In genomic region chr16:77279495-77279894, GRCm38 (mm10) we compare ENCODE assay signal across 15 mouse cellular contexts.
"Had no signal": no experiment of that assay in that cellular context is flagged by ENCODE, and none has a peak within 500 bp of the region (broad histone marks: within the 10 kb centered on the region; RNA-seq: fewer than 3 reads in every experiment).

No protein-coding gene starts in this region.

- ATAC-seq: midbrain, embryonic 15.5 days had no signal

- H3K4me3 ChIP-seq: limb, embryonic 13.5 days; liver, embryonic 15.5 days; megakaryocyte, embryonic 14.5 days; midbrain, embryonic 15.5 days; neural tube, embryonic 13.5 days had no signal

- H3K4me2 ChIP-seq: limb, embryonic 13.5 days; liver, embryonic 15.5 days; midbrain, embryonic 15.5 days; neural tube, embryonic 13.5 days had no signal

- H3K27me3 ChIP-seq: limb, embryonic 13.5 days; liver, embryonic 15.5 days; megakaryocyte, embryonic 14.5 days; midbrain, embryonic 15.5 days; neural tube, embryonic 13.5 days had no signal

- H3K27ac ChIP-seq: limb, embryonic 13.5 days; liver, embryonic 15.5 days; macrophage; midbrain, embryonic 15.5 days; neural tube, embryonic 13.5 days had no signal

- H3K9ac ChIP-seq: limb, embryonic 13.5 days; liver, embryonic 15.5 days; midbrain, embryonic 15.5 days; neural tube, embryonic 13.5 days had no signal

- H3K4me1 ChIP-seq: liver, embryonic 15.5 days; megakaryocyte, embryonic 14.5 days; midbrain, embryonic 15.5 days; neural tube, embryonic 13.5 days had no signal

- H3K36me3 ChIP-seq: limb, embryonic 13.5 days; liver, embryonic 15.5 days; midbrain, embryonic 15.5 days; neural tube, embryonic 13.5 days had no signal

- H3K9me3 ChIP-seq: limb, embryonic 13.5 days; liver, embryonic 15.5 days; megakaryocyte, embryonic 14.5 days; midbrain, embryonic 15.5 days; neural tube, embryonic 13.5 days had no signal

- DNase-seq: kidney, adult 18-20 months; kidney, postnatal 25 days; layer of hippocampus, adult 9-11 months; layer of hippocampus, postnatal 36 days; lung, adult 2 months; lung, postnatal 10 days; right cerebral cortex, adult 18-20 months; right cerebral cortex, postnatal 25 days; thymus, postnatal 36 days had no signal
